Mouse (Mus musculus) limb, embryonic 10.5 days (tissue): ENCODE measurements around the gene Zfp872. TPM values are rescaled to one million over a fixed set of nuclear protein-coding genes. Genes with fewer than 3 reads are reported as not detected.

Source experiments
- polyA plus RNA-seq: library from polyadenylated mRNA; unstranded; fragments of >200 nt; fragmentation: Nextera tagmentation; extraction: Ambion mirVana; gene quantifications from 2 replicates; pipeline ENCODE4 v1.2.1, GENCODE M21; 2016

Zfp872 gene
- polyA plus RNA-seq, 1 experiment from 2014 or later = 0.10 TPM

Other genes starting within 250 kb of the Zfp872 start
- gene Swsap1, start 232.3 kb upstream of the Zfp872 start, polyA plus RNA-seq = 7.3 and 8.2 TPM in 2 replicates
- gene Epor, start 224.6 kb upstream of the Zfp872 start, polyA plus RNA-seq = 7.6 and 8.2 TPM in 2 replicates
- gene Rgl3, start 198.6 kb upstream of the Zfp872 start, polyA plus RNA-seq = 5.1 and 5.7 TPM in 2 replicates
- gene Ccdc151, start 185.5 kb upstream of the Zfp872 start, polyA plus RNA-seq = 2.0 TPM in 2 replicates
- gene Prkcsh, start 185.3 kb upstream of the Zfp872 start, polyA plus RNA-seq = 111 and 113 TPM in 2 replicates
- gene Elavl3, start 136.1 kb upstream of the Zfp872 start, polyA plus RNA-seq = 0.06 and 0.10 TPM in 2 replicates
- gene Gm49318, start 116.8 kb upstream of the Zfp872 start, polyA plus RNA-seq = not detected in 2 replicates
- gene Zfp653, start 116.7 kb upstream of the Zfp872 start, polyA plus RNA-seq = 11.0 TPM in 2 replicates
- 38.9 and 46.4 TPM in 2 replicates for gene Ecsit, start 102.7 kb upstream of the Zfp872 start, polyA plus RNA-seq
- 0.89 and 2.4 TPM in 2 replicates for gene Cnn1, start 88.9 kb upstream of the Zfp872 start, polyA plus RNA-seq
- gene Elof1, start 70.9 kb upstream of the Zfp872 start, polyA plus RNA-seq = 233 and 257 TPM in 2 replicates
- gene Acp5, start 52.4 kb upstream of the Zfp872 start, polyA plus RNA-seq = 16.7 and 22.9 TPM in 2 replicates
- 47.1 and 47.3 TPM in 2 replicates for gene Pigyl, start 31.2 kb upstream of the Zfp872 start, polyA plus RNA-seq
- 10.3 and 12.7 TPM in 2 replicates for gene Zfp809, start 37.6 kb downstream of the Zfp872 start, polyA plus RNA-seq
- gene Zfp599, start 71.8 kb downstream of the Zfp872 start, polyA plus RNA-seq = 8.7 and 9.5 TPM in 2 replicates
- gene Zfp810, start 119.6 kb downstream of the Zfp872 start, polyA plus RNA-seq = 23.3 and 36.1 TPM in 2 replicates
- 41.7 and 48.6 TPM in 2 replicates for gene Anln, start 201.1 kb downstream of the Zfp872 start, polyA plus RNA-seq
- gene 9530077C05Rik, start 223.4 kb downstream of the Zfp872 start, polyA plus RNA-seq = 6.5 TPM in 2 replicates